Mouse (Mus musculus) cerebellum, postnatal 36 days (tissue): ENCODE results near the gene Myh8.
A peak's percentile ranks its signal among the peaks of the same experiment; 100 is the strongest.

Source experiments
- DNase-seq, 2 experiments: peaks; one replicate each; pipeline ENCODE4 v3.0.0; 2021 to 2022; ENCODE audit warnings: mixed read lengths in 2 of 2

The Myh8 gene

DNA sequence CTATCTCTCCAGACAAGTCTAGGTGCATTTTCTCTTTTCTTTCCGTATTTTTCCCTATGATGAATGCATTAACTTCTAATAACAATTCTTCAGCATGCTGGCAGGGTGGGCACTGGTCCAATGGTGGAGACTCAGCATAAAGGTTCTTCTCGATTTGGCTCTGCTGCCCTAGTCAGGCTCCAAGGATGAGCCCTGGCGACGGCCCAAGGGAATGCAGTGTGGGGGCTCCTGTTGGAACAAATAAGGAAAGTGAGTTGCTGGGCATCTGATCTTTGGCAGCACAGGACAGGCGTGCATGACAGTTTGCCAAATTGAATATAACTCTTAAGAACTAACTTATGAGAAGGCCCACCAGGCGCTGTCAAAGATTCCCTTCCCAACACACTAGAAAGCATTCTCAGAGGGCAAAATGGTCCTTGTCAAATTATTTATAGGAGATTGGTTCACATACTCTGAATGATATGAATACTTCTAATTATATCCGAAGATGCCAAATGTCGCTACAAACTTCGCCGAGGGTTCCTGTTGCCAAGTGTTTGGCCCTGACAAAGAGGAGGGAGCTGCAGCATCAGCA, at the start of gene Myh8:
Gene Myh8, plus strand, starts transcription at position 524 of the 574 bp plus-strand sequence.
- peak; percentile 28 to 41 for DNase-seq

DNA sequence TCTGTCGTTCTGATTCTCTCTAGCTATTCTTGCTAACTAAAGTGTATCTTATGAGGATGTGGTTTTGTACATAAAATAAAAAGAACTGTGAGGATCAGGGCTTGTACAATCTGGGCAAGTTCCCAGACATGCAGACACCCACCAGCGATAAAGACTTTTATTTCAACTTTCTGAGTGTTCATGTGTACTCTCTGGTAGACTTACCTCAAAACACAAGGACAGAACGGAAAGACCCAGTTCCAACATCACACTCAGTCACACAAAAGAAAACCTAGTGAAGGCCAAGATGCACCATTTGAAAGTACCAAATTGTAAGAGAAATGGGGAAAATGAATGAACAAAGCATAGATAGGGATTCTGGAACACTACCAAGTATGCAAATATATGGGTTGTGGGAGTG, 48.2 kb upstream of the Myh8 start:
- no peak for DNase-seq

DNA sequence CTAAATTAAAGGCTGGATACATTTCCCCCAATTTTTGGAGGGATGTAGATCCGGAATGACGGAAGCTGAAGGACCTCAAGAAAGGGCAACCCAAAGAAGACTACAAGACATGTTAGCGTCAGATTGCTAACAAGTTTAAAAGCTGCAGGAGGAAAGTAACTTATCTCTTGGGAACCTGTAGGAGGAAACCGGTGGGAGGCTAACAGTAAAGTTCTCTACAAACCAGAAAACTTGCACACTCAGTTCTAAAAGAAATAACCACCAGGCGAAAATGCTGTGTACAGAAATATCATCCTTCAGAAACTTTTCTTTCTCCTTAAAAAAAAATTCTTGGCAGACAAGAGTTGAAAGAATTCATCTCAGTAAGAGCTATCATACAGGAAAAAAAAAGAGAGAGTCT, 47.8 kb upstream of the Myh8 start:
- DNase-seq = no peak

DNA sequence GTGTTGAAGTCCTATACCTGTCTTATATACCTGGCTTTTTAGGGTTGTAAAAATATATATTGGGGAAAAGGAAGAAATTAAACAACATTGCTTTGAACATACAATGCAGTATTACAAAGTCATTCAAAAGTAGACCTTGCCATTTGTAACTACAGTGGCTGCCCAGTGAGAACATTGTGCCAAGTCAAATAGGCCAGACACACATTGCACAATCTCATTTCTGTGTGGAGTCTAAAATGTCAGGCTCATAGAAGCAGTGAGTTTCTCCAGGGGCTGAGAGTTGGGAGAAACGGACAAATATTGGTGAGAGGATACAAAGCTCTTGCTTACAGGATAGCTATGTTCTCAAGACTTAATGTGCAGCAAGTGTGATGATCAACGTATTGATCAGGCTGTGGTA, 47.0 kb upstream of the Myh8 start:
- no peak for DNase-seq

DNA sequence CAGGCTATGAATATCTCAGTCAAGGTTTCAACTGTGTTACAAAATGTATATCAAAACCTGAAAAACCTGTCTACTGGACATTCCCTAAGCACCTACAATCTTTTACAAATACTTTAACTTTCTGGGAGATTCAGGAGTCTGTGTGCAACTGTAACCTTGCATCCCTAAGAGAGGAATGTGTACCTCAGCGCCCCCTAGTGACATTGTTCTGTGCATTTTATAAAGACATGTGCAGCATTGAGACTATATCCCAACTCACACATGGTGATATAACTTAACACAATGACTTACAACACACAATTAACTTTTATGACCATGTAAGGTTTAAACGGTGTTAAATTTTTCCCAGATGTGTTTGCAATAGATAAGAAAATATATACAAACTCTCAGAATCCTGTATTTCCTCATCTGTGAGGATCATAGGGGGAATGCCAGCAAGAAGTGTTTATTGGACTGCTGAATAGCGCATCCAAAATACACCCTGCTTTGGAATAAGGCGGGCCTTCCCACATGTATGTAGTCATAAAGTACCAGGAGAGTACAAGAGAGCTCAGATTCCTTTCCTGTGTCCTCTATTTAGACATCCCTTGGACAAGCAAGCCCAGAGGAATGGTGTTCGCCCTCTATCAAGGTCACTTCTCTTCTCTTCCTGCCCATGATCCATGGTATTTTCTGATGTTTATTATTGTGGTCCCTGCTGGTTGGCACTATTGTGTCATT, 41.1 kb upstream of the Myh8 start:
- DNase-seq = peak in 1 of 2 experiments; percentile 13

DNA sequence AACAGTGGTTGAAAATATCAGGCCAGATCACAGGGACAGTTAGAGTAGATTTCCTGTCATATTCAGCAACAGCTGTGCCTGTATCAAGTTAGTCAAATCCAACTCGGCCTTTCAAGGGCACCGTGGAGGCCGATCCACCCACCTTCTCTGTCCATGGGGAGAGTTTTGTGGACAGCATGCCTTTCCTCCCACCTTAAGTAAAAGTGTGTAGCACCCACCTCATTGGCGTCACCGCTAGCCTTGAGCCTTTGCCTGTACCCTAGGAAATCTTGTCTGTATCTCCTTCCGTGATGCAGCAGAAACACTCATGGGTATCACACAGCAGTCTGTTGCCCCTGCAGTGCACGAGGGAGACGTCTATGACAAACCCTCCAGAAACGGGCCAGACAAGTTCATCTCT, 40.1 kb upstream of the Myh8 start:
- DNase-seq = no peak

DNA sequence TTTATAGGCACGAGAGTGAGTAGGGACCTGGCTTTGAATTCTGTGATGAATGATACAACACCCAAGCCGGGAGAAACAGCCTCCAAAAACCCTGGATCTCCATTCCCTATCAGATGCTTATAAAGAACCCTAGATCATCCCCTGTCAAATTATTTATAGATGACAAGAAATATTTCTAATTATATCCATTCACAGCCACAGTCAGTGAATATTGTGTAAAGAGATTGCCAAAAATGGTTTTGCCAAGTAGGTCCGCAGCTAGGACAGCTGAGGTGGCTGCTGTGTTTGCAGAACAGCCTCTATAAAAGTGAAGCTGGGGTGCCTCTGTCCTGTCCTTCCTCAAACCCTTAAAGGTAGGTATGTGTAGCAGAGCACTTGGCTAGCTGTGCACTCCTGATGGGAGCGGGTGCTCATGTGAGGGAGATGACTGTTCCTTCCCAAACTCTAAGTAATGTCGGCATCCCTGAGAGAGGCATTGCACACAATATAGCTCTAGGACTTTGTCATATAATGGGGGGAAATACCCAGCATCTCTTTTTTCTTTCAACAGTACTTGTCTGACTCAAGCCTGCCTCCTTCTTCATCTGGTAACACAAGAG, 39.3 kb upstream of the Myh8 start, which contains the start of gene Myh4:
Gene Myh4, plus strand, starts transcription at position 549 of the 599 bp plus-strand sequence.
- DNase-seq = no peak

DNA sequence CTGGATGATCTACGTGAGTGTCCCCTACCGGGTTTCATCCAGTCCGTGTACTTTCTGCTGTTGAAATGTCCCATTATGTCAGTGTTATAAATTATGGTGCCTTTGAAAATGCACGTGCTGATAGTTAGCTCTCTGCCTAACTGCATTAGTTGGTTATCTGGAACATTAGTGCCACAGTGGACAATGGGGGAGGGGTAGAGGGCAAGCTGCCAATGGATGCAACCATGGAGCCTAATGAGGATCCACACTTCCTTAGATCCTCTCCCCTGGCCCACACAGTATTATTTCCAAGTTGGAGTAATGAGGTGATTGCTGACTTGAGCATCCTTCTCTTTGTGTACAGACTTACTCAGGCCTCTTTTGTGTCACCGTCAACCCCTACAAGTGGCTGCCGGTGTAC, 35.9 kb upstream of the Myh8 start:
- no peak for DNase-seq

DNA sequence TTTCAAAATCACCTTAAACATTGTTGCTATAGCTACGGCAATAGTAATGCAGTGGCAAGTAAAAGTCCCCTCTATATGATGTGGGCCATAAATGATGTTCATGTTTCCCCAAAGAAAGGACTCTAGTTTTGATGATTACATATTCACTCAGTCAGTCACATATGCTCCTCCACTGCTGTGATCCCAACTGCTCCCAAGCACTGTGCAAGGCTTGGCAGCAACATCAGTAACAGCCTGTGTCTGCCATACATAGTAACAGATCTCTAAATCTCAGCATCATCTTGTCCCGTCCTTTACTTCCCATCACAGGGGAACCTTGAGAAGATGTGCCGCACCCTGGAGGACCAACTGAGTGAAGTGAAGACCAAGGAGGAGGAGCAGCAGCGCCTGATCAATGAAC, 23.2 kb upstream of the Myh8 start:
- DNase-seq = no peak

DNA sequence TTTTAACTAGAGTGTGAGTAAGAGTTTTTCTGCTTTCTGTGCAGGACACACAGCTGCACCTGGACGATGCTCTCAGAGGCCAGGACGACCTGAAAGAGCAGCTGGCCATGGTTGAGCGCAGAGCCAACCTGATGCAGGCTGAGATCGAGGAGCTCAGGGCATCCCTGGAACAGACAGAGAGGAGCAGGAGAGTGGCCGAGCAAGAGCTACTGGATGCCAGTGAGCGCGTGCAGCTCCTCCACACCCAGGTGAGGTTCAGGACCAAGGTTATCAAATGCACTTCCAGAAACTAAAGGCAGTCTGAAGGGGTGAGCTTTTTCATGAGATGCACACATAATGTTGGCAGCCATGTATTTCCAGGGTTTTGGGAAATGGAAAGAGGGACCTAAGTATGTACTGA, 19.9 kb upstream of the Myh8 start:
- DNase-seq = no peak

DNA sequence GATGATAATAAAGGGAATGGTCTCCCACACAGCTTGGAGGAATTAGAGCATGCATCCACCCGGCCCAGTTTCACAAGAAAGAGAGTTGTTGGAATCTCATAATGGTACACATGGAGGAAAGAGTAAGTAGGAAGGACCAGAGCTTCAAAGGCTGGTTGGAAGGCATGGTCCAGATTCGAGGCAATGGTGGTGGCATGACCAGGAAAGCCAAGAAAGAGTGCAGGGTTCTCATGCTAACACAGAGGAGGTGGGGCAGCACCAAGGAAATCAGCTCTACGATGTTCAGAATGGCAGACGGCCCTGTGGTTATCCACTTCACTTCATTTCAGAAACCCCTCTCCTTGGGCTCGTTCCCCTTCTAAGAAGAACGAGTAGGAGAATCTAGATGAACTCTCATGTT, 16.0 kb upstream of the Myh8 start:
- no peak for DNase-seq

DNA sequence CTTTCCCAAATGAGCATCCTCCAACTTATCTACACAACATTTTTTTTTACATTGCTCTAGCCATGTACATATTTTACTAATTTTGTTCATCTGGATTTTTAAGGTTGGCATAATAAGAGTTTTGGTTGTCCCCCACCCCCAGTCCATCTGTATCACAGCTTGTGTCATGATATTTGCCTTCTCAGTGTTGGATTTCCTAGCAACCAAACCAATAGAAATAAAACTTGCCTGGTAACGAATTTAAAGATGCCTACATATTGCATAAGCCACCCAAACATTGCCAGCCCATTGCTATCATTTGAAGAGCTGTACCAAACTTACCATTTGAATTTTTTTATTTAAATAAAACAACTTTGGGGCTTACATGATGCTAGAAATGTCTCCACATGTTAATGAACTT, 16.5 kb downstream of the Myh8 start:
- DNase-seq = no peak

DNA sequence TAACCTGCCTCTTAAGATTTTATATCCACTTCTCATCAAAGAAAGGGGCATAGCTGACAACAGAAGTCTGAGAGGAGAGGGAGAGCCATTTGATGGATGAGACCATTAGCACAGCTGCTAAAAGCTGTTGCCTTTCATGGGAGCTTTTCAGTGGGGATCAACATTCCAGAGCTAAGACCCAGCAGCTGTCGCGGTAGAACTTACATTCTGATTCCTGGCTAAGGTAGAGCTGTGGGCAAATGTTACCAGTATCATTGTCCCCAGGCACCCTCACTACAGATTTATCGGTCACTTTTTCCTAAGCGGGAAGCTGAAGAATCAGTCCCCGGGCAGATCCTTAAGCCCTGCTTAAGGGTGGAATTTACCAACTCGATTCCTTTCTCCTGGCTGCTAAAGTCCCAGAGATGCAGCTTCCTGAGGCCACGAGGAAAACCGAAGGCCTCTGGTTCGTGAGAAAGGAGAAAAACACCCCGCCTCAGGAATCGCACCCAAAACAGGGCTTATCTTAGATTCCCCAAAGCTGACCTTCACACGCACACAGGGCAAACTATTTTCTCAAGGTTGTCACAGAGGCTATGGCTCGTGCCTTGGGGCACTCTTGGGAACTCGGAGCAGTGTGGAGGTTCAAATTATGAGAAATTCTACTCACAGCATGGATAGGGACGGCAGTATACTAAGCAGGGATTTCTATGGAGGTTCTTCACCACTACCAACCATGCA, 37.0 kb downstream of the Myh8 start:
- no peak for DNase-seq

DNA sequence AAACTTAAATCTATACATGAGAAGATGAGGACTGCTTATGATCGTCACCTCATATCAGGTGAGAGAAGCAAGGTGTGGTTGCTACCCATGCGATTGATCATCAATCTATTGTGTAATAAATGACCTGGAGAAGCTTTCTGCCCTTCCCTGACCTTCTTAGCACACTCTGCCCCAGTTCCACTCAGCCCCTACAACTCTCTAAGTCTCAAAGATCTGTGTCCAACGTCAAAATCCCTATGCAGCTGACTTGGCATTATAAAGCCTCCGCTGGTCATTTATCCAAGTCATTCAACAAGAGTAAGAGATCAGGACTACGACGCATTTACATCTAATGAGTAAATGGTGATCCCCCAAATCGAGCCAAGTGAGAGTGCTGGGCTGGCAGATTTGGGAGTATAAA, 44.4 kb downstream of the Myh8 start, which contains the start of gene Myh13:
Gene Myh13, plus strand, starts transcription at position 301 of the 400 bp plus-strand sequence.
- no peak for DNase-seq

DNA sequence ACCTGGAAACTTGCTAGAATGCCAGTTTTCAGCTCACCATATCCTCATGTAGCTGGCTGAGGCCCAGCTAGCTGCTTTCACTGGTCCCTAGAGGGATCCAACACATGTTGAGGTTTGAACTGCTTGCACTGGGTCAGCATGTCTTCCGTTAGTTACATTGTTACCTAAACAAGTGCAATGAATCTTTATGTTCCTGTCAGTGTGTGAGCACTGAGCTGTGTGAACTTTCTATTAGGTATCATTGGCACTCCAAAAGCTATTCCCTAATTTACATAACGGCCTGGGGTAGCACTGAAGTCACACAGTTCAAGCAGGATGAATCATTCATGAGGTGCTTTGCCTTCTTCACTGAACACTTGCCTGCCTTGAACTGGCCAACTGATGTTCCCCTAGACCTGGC, 49.6 kb downstream of the Myh8 start:
- DNase-seq = no peak

DNA sequence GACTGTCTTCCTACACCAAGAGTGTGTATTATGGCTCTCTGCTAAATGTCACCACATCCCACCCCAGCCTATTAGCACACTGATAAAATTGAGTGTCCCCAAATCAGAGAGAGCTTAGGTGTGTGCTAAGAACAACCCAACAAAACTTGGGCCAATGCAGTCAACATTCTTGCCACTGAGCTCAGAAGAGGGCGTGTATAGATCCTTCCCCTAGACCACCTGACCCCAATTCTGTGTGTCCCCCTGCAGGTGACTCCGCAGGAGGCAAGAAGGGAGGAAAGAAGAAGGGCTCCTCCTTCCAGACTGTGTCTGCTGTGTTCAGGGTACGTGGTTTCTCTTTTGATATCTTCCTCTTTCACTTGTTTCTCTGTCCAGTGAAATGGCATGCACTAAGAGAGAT, 67.6 kb downstream of the Myh8 start:
- DNase-seq = no peak

DNA sequence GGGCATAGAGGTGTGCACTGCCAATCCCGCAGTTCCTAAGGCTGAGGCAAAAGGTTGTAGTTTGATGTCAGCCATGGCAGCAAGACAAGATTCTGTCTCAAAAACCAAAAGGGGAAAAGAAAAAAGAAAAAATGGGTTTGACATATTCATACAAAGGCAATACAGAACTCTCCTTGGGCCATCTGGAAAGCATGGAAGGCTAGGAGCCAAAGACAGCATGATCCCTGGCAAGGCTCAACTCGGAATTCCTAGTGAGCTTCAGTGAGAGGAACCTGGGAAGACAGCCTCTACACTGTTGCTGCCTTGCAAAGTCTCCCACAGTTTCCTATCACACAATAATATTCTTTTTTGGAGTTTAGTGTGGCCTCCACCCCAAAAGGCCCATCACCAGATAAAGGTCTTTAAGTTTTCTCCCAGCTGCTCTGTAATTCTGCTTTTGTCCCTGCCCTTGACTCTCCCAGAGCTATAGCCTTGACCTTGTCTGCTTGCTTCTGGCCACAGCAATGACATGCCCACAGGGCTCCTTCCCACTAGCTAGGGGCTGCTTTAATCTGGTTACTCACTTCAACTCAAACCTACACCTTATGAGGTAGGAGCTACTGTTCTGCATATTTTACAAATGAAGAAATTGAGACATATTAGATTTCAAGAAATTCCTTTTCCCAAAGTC, 68.4 kb downstream of the Myh8 start:
- DNase-seq = peak; percentile 66 to 68

DNA sequence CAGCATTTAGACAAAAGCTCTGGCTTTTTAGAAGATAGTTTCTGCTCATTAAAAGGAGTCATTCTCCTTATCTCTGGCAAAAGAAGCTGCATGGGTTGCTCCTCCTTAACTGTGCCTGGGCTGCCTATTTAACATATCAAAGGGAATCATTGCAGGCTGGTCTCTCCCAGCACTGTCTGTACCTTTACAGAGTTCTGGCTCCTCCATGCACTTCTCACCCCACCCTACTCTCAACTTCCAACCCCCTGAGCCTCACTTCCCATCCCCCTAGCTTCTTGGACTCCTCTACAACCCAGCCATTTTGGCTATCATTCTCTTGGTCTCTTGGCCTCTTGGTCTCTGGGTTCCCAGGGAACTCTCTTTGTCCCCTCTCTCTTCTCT, 68.9 kb downstream of the Myh8 start:
- no peak for DNase-seq

DNA sequence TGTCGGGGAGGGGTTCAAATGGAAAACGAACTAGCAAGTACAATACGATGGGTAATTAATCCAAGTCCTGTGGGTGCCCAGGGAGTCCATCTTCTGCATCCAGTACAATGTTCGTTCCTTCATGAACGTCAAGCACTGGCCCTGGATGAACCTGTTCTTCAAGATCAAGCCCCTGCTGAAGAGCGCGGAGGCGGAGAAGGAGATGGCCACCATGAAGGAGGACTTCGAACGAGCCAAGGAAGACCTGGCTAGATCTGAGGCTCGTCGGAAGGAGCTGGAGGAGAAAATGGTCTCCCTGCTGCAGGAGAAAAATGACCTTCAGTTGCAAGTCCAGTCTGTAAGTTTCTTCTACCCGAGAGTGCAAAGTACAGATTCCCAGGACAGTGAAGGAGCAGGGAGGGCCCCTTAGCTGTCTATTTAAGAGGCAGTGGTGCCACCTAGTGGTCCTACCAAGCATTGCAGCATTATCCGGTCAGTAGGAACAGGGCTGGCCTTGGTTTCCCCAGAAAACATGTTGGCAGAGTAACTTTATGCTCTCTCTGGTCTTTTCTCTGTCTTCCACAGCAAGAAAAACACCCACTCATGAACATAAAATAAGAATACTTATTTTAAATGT, 73.3 kb downstream of the Myh8 start:
- DNase-seq = peak; percentile 79 to 82

DNA sequence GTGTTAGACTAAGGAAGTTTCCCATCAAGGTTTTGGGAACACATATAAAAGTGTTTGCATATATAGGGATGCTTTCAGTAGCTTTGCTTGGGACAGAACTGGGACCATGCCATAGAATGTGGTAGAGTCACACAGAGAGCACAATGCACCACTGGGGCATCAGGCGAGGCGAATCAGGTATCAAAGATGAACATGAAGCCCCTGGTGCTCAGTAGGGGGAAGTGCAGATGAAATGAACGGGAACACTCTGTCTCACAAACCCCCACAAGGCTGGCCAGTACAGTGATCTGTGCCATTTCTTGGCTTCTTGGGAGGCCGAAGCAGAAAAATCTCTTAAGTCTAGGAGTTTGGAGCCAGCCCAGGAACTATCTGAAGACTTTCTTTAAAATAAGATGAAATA, 76.1 kb downstream of the Myh8 start:
- DNase-seq = no peak

DNA sequence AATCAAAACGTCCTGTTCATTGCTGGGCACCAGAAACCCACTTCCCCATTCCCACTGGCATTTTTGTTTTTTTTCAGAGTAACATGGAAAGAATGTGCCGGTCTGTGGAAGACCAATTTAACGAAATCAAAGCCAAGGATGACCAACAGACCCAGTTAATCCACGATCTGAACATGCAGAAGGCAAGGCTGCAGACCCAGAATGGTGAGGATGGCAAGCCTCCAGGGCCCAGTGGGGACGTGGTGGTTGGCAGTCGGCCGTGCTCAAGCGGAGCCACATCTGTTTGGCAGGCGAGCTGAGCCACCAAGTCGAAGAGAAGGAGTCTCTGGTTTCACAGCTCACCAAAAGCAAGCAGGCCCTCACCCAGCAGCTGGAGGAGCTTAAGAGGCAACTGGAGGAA, 81.1 kb downstream of the Myh8 start:
- DNase-seq = no peak
